Mouse (Mus musculus) ES-Bruce4 (cell line): ENCODE results near the gene Rabep1.

Experiments used
- CTCF ChIP-seq: IDR thresholded peaks from one replicate; pipeline ENCODE4 v1.8.1; 2011; ENCODE audit warnings: low read depth, low read length
- POLR2A ChIP-seq: IDR thresholded peaks from one replicate; pipeline ENCODE4 v1.8.1; 2011; ENCODE audit warnings: low read length; ENCODE audit not compliant: insufficient read depth

DNA sequence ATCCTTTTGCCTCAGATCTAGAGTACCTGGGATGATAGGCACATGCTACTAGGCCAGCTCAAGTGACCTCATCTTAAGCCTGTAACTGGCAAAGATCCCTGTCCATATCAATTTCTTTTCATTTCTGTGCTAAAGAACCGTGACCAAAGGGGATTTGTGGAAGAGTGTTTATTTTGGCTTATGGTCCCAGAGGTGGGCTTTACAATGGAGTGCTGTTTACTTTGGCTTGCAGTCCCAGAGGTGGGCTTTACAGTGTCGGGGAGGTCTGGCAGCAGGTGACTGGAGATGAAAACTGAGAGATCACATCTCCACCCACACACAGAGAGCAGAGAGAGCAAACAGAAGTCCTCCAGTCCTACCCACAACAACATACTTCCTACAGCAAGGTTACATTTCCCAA, 6.0 kb upstream of the Rabep1 start:
- TF ChIP-seq CTCF (no peak), POLR2A (no peak)
